Mouse (Mus musculus): ENCODE measurements around the gene Dach1.

DNA sequence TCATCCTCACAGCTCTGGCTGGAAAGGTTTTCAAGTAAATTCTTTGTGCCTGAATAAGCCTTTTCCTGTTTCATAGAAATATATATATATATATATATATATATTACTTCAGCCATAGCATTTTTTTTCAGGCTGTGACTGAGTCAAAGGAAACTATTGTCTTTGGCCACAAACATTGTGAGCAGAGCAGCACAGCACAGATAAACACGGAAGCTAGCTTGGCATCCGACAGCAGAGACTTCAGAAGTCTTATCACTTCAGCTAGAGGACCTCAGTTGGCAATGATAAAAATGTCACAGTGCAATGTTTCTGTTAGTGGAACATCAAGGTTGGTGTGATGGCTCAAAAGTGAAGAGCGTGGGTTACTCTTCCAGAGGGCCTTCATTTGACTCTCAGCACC lies 186.3 kb downstream of the Dach1 start:
- TF ChIP-seq CTCF (IDR thresholded peaks at IDR 0.05; ENCODE audit: control insufficient read depth, insufficient read depth, low read length) (no peak), POLR2A (IDR thresholded peaks at IDR 0.05; ENCODE audit: borderline replicate concordance, control insufficient read depth, low read depth, low read length) (no peak)

Data from bone marrow, adult 2 months (tissue).